Mouse (Mus musculus) heart, embryonic 16.5 days (tissue): ENCODE measurements at regions not wholly inside any gene's neighbourhood (a gene's known extent, or its start where the extent isn't known, plus 50 kb on each side); places are given as distances from the start of the nearest gene placed in this dataset.
"Not testable (repeated sequence)": the region's sequence is repeated elsewhere in the genome, so short reads cannot be mapped to it uniquely, and the experiment has no call there.

ENCODE experiments used
- ATAC-seq: fragments of 200-750 bp; cut with Nextera tagmentation; replicated peaks from 2 replicates; pipeline ENCODE4 v1.8.0; 2017; ENCODE audit warnings: moderate number of reproducible peaks; ENCODE audit not compliant: insufficient read depth, low FRiP score; ENCODE audit errors: extremely low read depth
- H3K27ac ChIP-seq: fragments of 300-500 bp; sonication (generic); 2 replicates; pipeline ENCODE4 v1.5.1; 2014; ENCODE audit warnings: mild to moderate bottlenecking, low read length, control low read depth, moderate library complexity
- H3K27me3 ChIP-seq: fragments of 300-500 bp; sonication (generic); 2 replicates; pipeline ENCODE4 v1.6.1; 2014; ENCODE audit warnings: low read length, mixed read lengths; ENCODE audit not compliant: control insufficient read depth, insufficient read depth
- H3K36me3 ChIP-seq: fragments of 300-500 bp; sonication (generic); 2 replicates; pipeline ENCODE4 v1.6.1; 2014; ENCODE audit not compliant: control insufficient read depth, insufficient read depth
- H3K4me1 ChIP-seq: fragments of 300-500 bp; sonication (generic); 2 replicates; pipeline ENCODE4 v1.6.1; 2014; ENCODE audit warnings: low read length, mixed read lengths; ENCODE audit not compliant: control insufficient read depth, insufficient read depth
- H3K4me2 ChIP-seq: fragments of 300-500 bp; sonication (generic); 2 replicates; pipeline ENCODE4 v1.6.1; 2014; ENCODE audit warnings: low read depth, mild to moderate bottlenecking, control low read depth, low read length
- H3K4me3 ChIP-seq: fragments of 300-500 bp; sonication (generic); 2 replicates; pipeline ENCODE4 v1.5.1; 2014; ENCODE audit warnings: mild to moderate bottlenecking, control low read depth, low read length
- H3K9ac ChIP-seq: fragments of 300-500 bp; sonication (generic); 2 replicates; pipeline ENCODE4 v1.6.1; 2014; ENCODE audit warnings: low read length, control low read depth
- H3K9me3 ChIP-seq: fragments of 300-500 bp; sonication (generic); replicated peaks from 2 replicates; pipeline ENCODE4 v1.6.1; 2016; ENCODE audit warnings: low read length; ENCODE audit not compliant: control insufficient read depth
- WGBS: fragments of 180-500 bp; shearing (Covaris S2); extraction: QIAGEN DNeasy Blood & Tissue Kit; methylation state at CpG from one replicate; pipeline ENCODE4 v1.1.7; 2014; 5-methylcytosine and 5-hydroxymethylcytosine counted together

- Histone ChIP-seq H3K36me3 (no peaks in the 10 kb centered on the region), H3K9me3 (no peaks in the 10 kb centered on the region; the same call in none of the 2 replicates), H3K4me2 (no peak overlapping the region), H3K9ac (no peak overlapping the region), H3K27ac (no peak overlapping the region), H3K4me3 (no peak overlapping the region), H3K4me1 (peaks cover 5% of the 10 kb centered on the region; the same call in 1 of the 2 replicates), H3K27me3 (no peaks in the 10 kb centered on the region)
- no peak for ATAC-seq
- WGBS: 50% methylated on average over 9 of the region's 9 CpGs
These were observed 84.8 kb upstream of the Mdm1 start for GRCm38 (mm10) chr10:118056789-118057271.

GRCm38 (mm10) chr10:118057516-118057915 is 84.1 kb upstream of the Mdm1 start:
- no peak overlapping the region for H3K4me2 ChIP-seq

DNA sequence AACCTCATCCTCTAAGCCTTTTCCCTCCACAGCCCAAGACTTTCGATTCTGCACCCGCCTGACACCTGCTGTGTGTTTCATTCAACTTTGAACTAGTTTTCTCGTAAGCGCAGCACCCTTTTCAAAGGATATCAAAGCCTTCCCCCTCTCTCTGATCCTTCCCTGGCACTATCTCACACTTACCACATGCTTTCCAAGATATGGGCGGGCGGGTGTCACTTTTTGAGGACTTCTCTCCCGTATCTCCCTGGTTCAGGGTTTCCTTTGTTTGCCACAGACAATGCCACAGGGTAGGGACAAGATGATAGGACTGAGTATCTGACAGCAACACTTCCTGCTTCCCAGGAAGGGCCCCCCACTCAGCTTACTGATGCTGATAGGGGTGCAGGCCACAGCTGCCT is 76.8 kb upstream of the Mdm1 start:
- peak; percentile 85 for ATAC-seq
- 34% methylated on average over 7 of the region's 7 CpGs for WGBS

More at GRCm38 (mm10) chr10:118057516-118057915, 84.1 kb upstream of the Mdm1 start:
- H3K36me3 ChIP-seq: no peaks in the 10 kb centered on the region
- no peak overlapping the region for H3K9ac ChIP-seq
- no peak overlapping the region for H3K4me3 ChIP-seq
- ATAC-seq: no peak
- no peak overlapping the region for H3K27ac ChIP-seq
- peaks cover 3% of the 10 kb centered on the region for H3K9me3 ChIP-seq
- H3K4me1 ChIP-seq: peaks cover 5% of the 10 kb centered on the region; the same call in 1 of the 2 replicates
- H3K27me3 ChIP-seq: no peaks in the 10 kb centered on the region
- WGBS: 62% methylated on average over 3 of the region's 3 CpGs

DNA sequence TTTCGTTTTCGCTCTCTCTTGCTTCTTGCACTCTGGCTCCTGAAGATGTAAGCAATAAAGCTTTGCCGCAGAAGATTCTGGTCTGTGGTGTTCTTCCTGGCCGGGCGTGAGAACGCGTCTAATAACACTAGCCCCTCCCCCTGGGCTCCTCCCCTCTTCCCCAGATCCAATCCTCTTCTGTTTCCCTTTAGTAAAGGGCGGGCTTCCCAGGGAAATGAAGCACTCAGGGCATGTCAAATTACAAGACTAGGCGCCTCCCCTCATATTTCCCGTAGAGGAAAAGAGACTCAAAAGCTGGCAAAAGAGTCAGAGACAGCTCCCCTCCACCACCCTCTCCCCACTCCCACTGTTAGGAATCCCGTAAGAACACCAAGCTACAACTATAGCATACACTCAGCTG is 65.3 kb upstream of the Mdm1 start:
- H3K9ac ChIP-seq, H3K27ac ChIP-seq, H3K27me3 ChIP-seq, H3K4me1 ChIP-seq, H3K4me2 ChIP-seq, H3K4me3 ChIP-seq, H3K36me3 ChIP-seq, ATAC-seq, H3K9me3 ChIP-seq: not testable (repeated sequence)
- WGBS: 91% methylated on average over 9 of the region's 11 CpGs

More for the DNA sequence above, 76.8 kb upstream of the Mdm1 start:
- Histone ChIP-seq H3K27ac (no peak overlapping the region), H3K9me3 (peaks cover 3% of the 10 kb centered on the region), H3K4me1 (no peaks in the 10 kb centered on the region), H3K4me2 (no peak overlapping the region), H3K4me3 (no peak overlapping the region), H3K9ac (no peak overlapping the region), H3K36me3 (no peaks in the 10 kb centered on the region), H3K27me3 (no peaks in the 10 kb centered on the region)

GRCm38 (mm10) chr10:118081636-118082166 is 59.9 kb upstream of the Mdm1 start:
- H3K4me2 ChIP-seq: no peak overlapping the region
- no peak overlapping the region for H3K9ac ChIP-seq
- no peaks in the 10 kb centered on the region for H3K4me1 ChIP-seq
- H3K9me3 ChIP-seq: peaks cover 5% of the 10 kb centered on the region; the same call in 1 of the 2 replicates
- WGBS: 80% methylated on average over 5 of the region's 5 CpGs
- no peak for ATAC-seq
- no peak overlapping the region for H3K27ac ChIP-seq
- no peak overlapping the region for H3K4me3 ChIP-seq
- H3K27me3 ChIP-seq: no peaks in the 10 kb centered on the region
- no peaks in the 10 kb centered on the region for H3K36me3 ChIP-seq

GRCm38 (mm10) chr10:118083035-118083720 is 58.4 kb upstream of the Mdm1 start:
- H3K4me1 ChIP-seq: no peaks in the 10 kb centered on the region
- H3K4me3 ChIP-seq: no peak overlapping the region
- peak overlapping the region; percentile 13; the same call in 1 of the 2 replicates for H3K27ac ChIP-seq
- 84% methylated on average over 13 of the region's 13 CpGs for WGBS
- no peak overlapping the region for H3K9ac ChIP-seq
- H3K9me3 ChIP-seq: peaks cover 5% of the 10 kb centered on the region; the same call in 1 of the 2 replicates
- peak; percentile 41 for ATAC-seq
- H3K27me3 ChIP-seq: no peaks in the 10 kb centered on the region
- H3K4me2 ChIP-seq: no peak overlapping the region
- H3K36me3 ChIP-seq: no peaks in the 10 kb centered on the region

GRCm38 (mm10) chr10:118083721-118084075 is 57.9 kb upstream of the Mdm1 start:
- Histone ChIP-seq H3K4me1 (no peaks in the 10 kb centered on the region), H3K36me3 (no peaks in the 10 kb centered on the region), H3K9me3 (peaks cover 5% of the 10 kb centered on the region; the same call in 1 of the 2 replicates), H3K27me3 (no peaks in the 10 kb centered on the region), H3K4me2 (no peak overlapping the region), H3K27ac (no peak overlapping the region), H3K4me3 (no peak overlapping the region), H3K9ac (no peak overlapping the region)
- 80% methylated on average over 8 of the region's 8 CpGs for WGBS
- no peak for ATAC-seq

GRCm38 (mm10) chr10:118085046-118085983 is 56.3 kb upstream of the Mdm1 start:
- Histone ChIP-seq H3K36me3 (no peaks in the 10 kb centered on the region), H3K4me3 (no peak overlapping the region), H3K9me3 (no peaks in the 10 kb centered on the region), H3K27me3 (no peaks in the 10 kb centered on the region), H3K27ac (no peak overlapping the region), H3K4me1 (no peaks in the 10 kb centered on the region), H3K9ac (no peak overlapping the region), H3K4me2 (no peak overlapping the region)
- no peak for ATAC-seq
- 85% methylated on average over 16 of the region's 16 CpGs for WGBS
